Mouse (Mus musculus) lung, embryonic 15.5 days (tissue): ENCODE measurements around the gene Map3k13. TPM values are rescaled to one million over a fixed set of nuclear protein-coding genes. Genes with fewer than 3 reads are reported as not detected.

Source experiments
- ATAC-seq: fragments of 200-750 bp; cut with Nextera tagmentation; 2 replicates; pipeline ENCODE4 v1.8.0; 2017; ENCODE audit warnings: moderate number of reproducible peaks, borderline replicate concordance; ENCODE audit not compliant: low FRiP score, low TSS enrichment; ENCODE audit errors: extremely low read depth
- H3K27ac ChIP-seq: fragments of 300-500 bp; sonication (generic); 2 replicates; pipeline ENCODE4 v1.5.1; 2015; ENCODE audit warnings: moderate library complexity, mild to moderate bottlenecking, inconsistent platforms
- H3K27me3 ChIP-seq: fragments of 300-500 bp; sonication (generic); 2 replicates; pipeline ENCODE4 v1.6.1; 2015; ENCODE audit warnings: inconsistent platforms
- H3K36me3 ChIP-seq: fragments of 300-500 bp; sonication (generic); 2 replicates; pipeline ENCODE4 v1.6.1; 2015; ENCODE audit warnings: inconsistent platforms
- H3K4me1 ChIP-seq: fragments of 300-500 bp; sonication (generic); 2 replicates; pipeline ENCODE4 v1.6.1; 2015; ENCODE audit warnings: inconsistent platforms
- H3K4me2 ChIP-seq: fragments of 300-500 bp; sonication (generic); 2 replicates; pipeline ENCODE4 v1.6.1; 2015; ENCODE audit warnings: inconsistent platforms, mild to moderate bottlenecking, moderate library complexity
- H3K4me3 ChIP-seq: fragments of 300-500 bp; sonication (generic); 2 replicates; pipeline ENCODE4 v1.5.1; 2015; ENCODE audit warnings: mild to moderate bottlenecking, inconsistent platforms
- H3K9ac ChIP-seq: fragments of 300-500 bp; sonication (generic); 2 replicates; pipeline ENCODE4 v1.6.1; 2015; ENCODE audit warnings: inconsistent platforms
- H3K9me3 ChIP-seq: fragments of 300-500 bp; sonication (generic); 2 replicates; pipeline ENCODE4 v1.6.1; 2016; ENCODE audit warnings: inconsistent platforms
- WGBS: fragments of 180-500 bp; shearing (Covaris S2); methylation state at CpG from one replicate; pipeline ENCODE4 v1.1.7; 2015; 5-methylcytosine and 5-hydroxymethylcytosine counted together
- polyA plus RNA-seq: library from polyadenylated mRNA; unstranded; fragments of >200 nt; fragmentation: Nextera tagmentation; extraction: Ambion mirVana; gene quantifications from 2 replicates; pipeline ENCODE4 v1.2.1, GENCODE M21; 2015

Map3k13 gene
- polyA plus RNA-seq, 1 experiment from 2014 or later, result 0.56 TPM

GRCm38 (mm10) chr16:21813164-21813834 is 19.2 kb downstream of the Map3k13 start:
- H3K4me1 ChIP-seq, result peaks cover 4% of the 10 kb centered on the region; the same call in 1 of the 2 replicates
- ATAC-seq, result no peak
- no peaks in the 10 kb centered on the region for H3K9me3 ChIP-seq
- WGBS, result 66% methylated on average over 6 of the region's 6 CpGs
- no peak overlapping the region for H3K4me3 ChIP-seq
- H3K9ac ChIP-seq, result no peak overlapping the region
- H3K36me3 ChIP-seq, result 0 out of 2 replicates have a peak, but pooled peaks cover 3% of the 10 kb centered on the region
- H3K27me3 ChIP-seq, result no peaks in the 10 kb centered on the region
- no peak overlapping the region for H3K4me2 ChIP-seq
- no peak overlapping the region for H3K27ac ChIP-seq

- H3K36me3 ChIP-seq, result no peaks in the 10 kb centered on the region
- no peak overlapping the region for H3K27ac ChIP-seq
- no peaks in the 10 kb centered on the region for H3K9me3 ChIP-seq
- no peaks in the 10 kb centered on the region for H3K27me3 ChIP-seq
- no peak for ATAC-seq
- H3K4me3 ChIP-seq, result no peak overlapping the region
- H3K4me2 ChIP-seq, result peak overlapping the region; percentile 18
- H3K9ac ChIP-seq, result no peak overlapping the region
- 52% methylated on average over 11 of the region's 11 CpGs for WGBS
- H3K4me1 ChIP-seq, result peaks cover 4% of the 10 kb centered on the region; the same call in 1 of the 2 replicates
Observed at GRCm38 (mm10) chr16:21814861-21815668, 20.9 kb downstream of the Map3k13 start.

- Histone ChIP-seq H3K27ac (no peak overlapping the region), H3K4me1 (peaks cover 4% of the 10 kb centered on the region; the same call in 1 of the 2 replicates), H3K4me3 (no peak overlapping the region), H3K27me3 (no peaks in the 10 kb centered on the region), H3K4me2 (no peak overlapping the region), H3K9me3 (no peaks in the 10 kb centered on the region), H3K36me3 (no peaks in the 10 kb centered on the region), H3K9ac (no peak overlapping the region)
- WGBS, result 63% methylated on average over 7 of the region's 7 CpGs
- no peak for ATAC-seq
Observed at GRCm38 (mm10) chr16:21815669-21816010, 21.5 kb downstream of the Map3k13 start.

- no peak for ATAC-seq
- no peaks in the 10 kb centered on the region for H3K9me3 ChIP-seq
- no peak overlapping the region for H3K4me3 ChIP-seq
- peaks cover 4% of the 10 kb centered on the region; the same call in 1 of the 2 replicates for H3K4me1 ChIP-seq
- H3K4me2 ChIP-seq, result peak overlapping the region; percentile 27; the same call in 1 of the 2 replicates
- no peak overlapping the region for H3K9ac ChIP-seq
- no peaks in the 10 kb centered on the region for H3K27me3 ChIP-seq
- H3K27ac ChIP-seq, result no peak overlapping the region
- no peaks in the 10 kb centered on the region for H3K36me3 ChIP-seq
- WGBS, result 25% methylated on average over 9 of the region's 9 CpGs
Observed at GRCm38 (mm10) chr16:21818132-21818531, 24.0 kb downstream of the Map3k13 start.

- Histone ChIP-seq H3K27ac (no peak overlapping the region), H3K27me3 (no peaks in the 10 kb centered on the region), H3K4me1 (peaks cover 4% of the 10 kb centered on the region; the same call in 1 of the 2 replicates), H3K9me3 (no peaks in the 10 kb centered on the region), H3K4me3 (no peak overlapping the region), H3K4me2 (peak overlapping the region; percentile 16; the same call in 1 of the 2 replicates), H3K9ac (no peak overlapping the region), H3K36me3 (no peaks in the 10 kb centered on the region)
- WGBS, result 36% methylated on average over 8 of the region's 8 CpGs
- no peak for ATAC-seq
Observed at GRCm38 (mm10) chr16:21818629-21819028, 24.5 kb downstream of the Map3k13 start.

GRCm38 (mm10) chr16:21825612-21826031 is 31.5 kb downstream of the Map3k13 start:
- Histone ChIP-seq H3K9ac (no peak overlapping the region), H3K4me2 (no peak overlapping the region), H3K4me3 (no peak overlapping the region), H3K4me1 (peaks cover 4% of the 10 kb centered on the region; the same call in 1 of the 2 replicates), H3K27me3 (no peaks in the 10 kb centered on the region), H3K27ac (no peak overlapping the region), H3K36me3 (no peaks in the 10 kb centered on the region), H3K9me3 (no peaks in the 10 kb centered on the region)
- 36% methylated on average over 9 of the region's 9 CpGs for WGBS
- no peak for ATAC-seq

- no peak for ATAC-seq
- Histone ChIP-seq H3K9me3 (no peaks in the 10 kb centered on the region), H3K4me2 (no peak overlapping the region), H3K27me3 (no peaks in the 10 kb centered on the region), H3K27ac (no peak overlapping the region), H3K9ac (no peak overlapping the region), H3K4me1 (peaks cover 4% of the 10 kb centered on the region; the same call in 1 of the 2 replicates), H3K4me3 (no peak overlapping the region), H3K36me3 (no peaks in the 10 kb centered on the region)
- 36% methylated on average over 4 of the region's 4 CpGs for WGBS
Observed at GRCm38 (mm10) chr16:21827153-21827552, 33.0 kb downstream of the Map3k13 start.

GRCm38 (mm10) chr16:21827581-21827980 is 33.4 kb downstream of the Map3k13 start:
- Histone ChIP-seq H3K4me2 (no peak overlapping the region), H3K27ac (no peak overlapping the region), H3K4me1 (peaks cover 4% of the 10 kb centered on the region; the same call in 1 of the 2 replicates), H3K4me3 (no peak overlapping the region), H3K27me3 (no peaks in the 10 kb centered on the region), H3K9me3 (no peaks in the 10 kb centered on the region), H3K9ac (no peak overlapping the region), H3K36me3 (no peaks in the 10 kb centered on the region)
- no peak for ATAC-seq
- WGBS, result 62% methylated on average over 4 of the region's 4 CpGs

GRCm38 (mm10) chr16:21829711-21830110 is 35.6 kb downstream of the Map3k13 start:
- Histone ChIP-seq H3K4me3 (no peak overlapping the region), H3K27me3 (no peaks in the 10 kb centered on the region), H3K27ac (no peak overlapping the region), H3K4me1 (peaks cover 4% of the 10 kb centered on the region; the same call in 1 of the 2 replicates), H3K36me3 (no peaks in the 10 kb centered on the region), H3K4me2 (no peak overlapping the region), H3K9ac (no peak overlapping the region), H3K9me3 (no peaks in the 10 kb centered on the region)
- WGBS, result 26% methylated on average over 5 of the region's 5 CpGs
- ATAC-seq, result no peak

- Histone ChIP-seq H3K9ac (no peak overlapping the region), H3K4me2 (no peak overlapping the region), H3K9me3 (no peaks in the 10 kb centered on the region), H3K27ac (no peak overlapping the region), H3K4me3 (no peak overlapping the region), H3K27me3 (no peaks in the 10 kb centered on the region), H3K4me1 (peaks cover 4% of the 10 kb centered on the region; the same call in 1 of the 2 replicates), H3K36me3 (no peaks in the 10 kb centered on the region)
- 40% methylated on average over 6 of the region's 6 CpGs for WGBS
- ATAC-seq, result peak; percentile 23; the same call in 1 of the 2 replicates
Observed at GRCm38 (mm10) chr16:21830784-21831183, 36.6 kb downstream of the Map3k13 start.

- no peak for ATAC-seq
- Histone ChIP-seq H3K9me3 (no peaks in the 10 kb centered on the region), H3K27ac (no peak overlapping the region), H3K4me1 (peaks cover 4% of the 10 kb centered on the region; the same call in 1 of the 2 replicates), H3K4me2 (no peak overlapping the region), H3K9ac (no peak overlapping the region), H3K36me3 (no peaks in the 10 kb centered on the region), H3K4me3 (no peak overlapping the region), H3K27me3 (no peaks in the 10 kb centered on the region)
- 40% methylated on average over 5 of the region's 5 CpGs for WGBS
Observed at GRCm38 (mm10) chr16:21831764-21832163, 37.6 kb downstream of the Map3k13 start.

GRCm38 (mm10) chr16:21833469-21833868 is 39.3 kb downstream of the Map3k13 start:
- Histone ChIP-seq H3K9me3 (no peaks in the 10 kb centered on the region), H3K36me3 (no peaks in the 10 kb centered on the region), H3K4me2 (no peak overlapping the region), H3K4me1 (no peaks in the 10 kb centered on the region), H3K4me3 (no peak overlapping the region), H3K27ac (no peak overlapping the region), H3K9ac (no peak overlapping the region), H3K27me3 (no peaks in the 10 kb centered on the region)
- no peak for ATAC-seq
- 65% methylated on average over 1 of the region's 1 CpGs for WGBS
